Mouse (Mus musculus) layer of hippocampus, adult 8-10 months (tissue): Measurements from ENCODE around the gene Gm21974. TPM values are rescaled to one million over a fixed set of nuclear protein-coding genes. Genes with fewer than 3 reads are reported as not detected.
A peak's percentile ranks its signal among the peaks of the same experiment; 100 is the strongest.
"Not testable (repeated sequence)": the region's sequence is repeated elsewhere in the genome, so short reads cannot be mapped to it uniquely, and the experiment has no call there.

Source experiments
- DNase-seq, 2 experiments: peaks; one replicate each; pipeline ENCODE4 v3.0.0; 2022; ENCODE audit warnings: low spot score in 2 of 2
- total RNA-seq, 4 experiments: library from RNA; stranded (reverse); gene quantifications; 2 replicates each; pipeline ENCODE4 v1.2.4; 2022

Gm21974 gene
- not detected for total RNA-seq

DNA sequence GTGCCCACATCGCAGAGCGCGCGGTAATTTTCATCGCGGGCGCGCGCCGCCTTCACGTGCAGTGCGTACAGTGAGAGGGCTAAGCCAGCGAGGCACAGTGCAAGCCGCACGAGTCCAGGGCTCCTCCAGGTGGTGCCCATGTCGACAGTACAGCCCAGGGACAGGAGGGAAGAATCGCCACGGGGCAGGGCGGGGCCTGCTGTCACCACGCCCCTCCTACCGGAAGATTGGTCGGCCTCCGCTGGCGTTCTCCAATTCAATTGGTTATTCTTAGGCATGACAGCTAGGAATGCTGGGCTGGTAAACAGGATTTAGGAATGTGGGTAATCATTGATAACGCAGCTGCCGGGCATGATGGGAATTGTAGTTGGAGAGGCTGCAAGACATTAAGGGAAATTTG, at the start of gene Gm21974, which contains the start of gene Vkorc1:
TSS of gene Gm21974 (minus strand) at position 13 of the 400 bp plus-strand sequence.
TSS of gene Vkorc1 (minus strand) at position 176 of the 400 bp plus-strand sequence.
- peak; percentile 94 to 95 for DNase-seq

DNA sequence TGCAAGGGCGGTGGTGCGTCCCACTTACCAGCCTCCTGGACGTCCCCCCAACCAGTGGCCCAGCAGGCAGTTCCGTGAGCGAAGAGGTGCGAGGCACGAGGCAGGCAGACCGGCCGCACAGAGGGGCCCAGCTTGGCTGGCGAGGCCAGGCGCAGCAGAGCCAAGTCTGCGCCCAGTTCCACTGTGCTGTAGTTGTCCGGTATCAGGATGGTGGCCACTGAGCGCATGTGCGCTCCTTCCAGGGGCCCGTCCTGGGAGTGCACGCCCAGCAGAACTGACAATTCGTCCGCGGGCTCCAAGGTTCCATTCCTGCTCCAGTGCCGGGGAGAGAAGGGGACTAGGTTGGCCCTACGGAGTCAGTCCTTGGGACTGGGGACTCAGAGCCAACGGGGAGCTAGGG, 49.4 kb upstream of the Gm21974 start:
- no peak for DNase-seq

DNA sequence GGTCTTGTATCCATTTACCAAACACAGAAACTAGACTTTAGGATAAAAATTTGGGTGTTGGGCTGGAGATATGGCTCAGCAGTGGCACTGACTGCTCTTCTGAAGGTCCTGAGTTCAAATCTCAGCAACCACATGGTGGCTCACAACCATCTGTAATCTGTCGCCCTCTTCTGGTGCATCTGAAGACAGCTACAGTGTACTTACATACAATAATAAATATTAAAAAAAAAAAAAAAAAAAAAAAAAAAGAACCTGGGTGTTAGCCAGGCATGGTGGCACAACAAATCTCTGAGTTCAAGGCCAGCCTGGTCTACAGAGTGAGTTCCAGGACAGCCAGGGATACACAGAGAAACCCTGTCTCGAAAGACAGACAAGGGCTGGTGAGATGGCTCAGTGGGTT, 46.8 kb upstream of the Gm21974 start:
- not testable (repeated sequence) for DNase-seq

DNA sequence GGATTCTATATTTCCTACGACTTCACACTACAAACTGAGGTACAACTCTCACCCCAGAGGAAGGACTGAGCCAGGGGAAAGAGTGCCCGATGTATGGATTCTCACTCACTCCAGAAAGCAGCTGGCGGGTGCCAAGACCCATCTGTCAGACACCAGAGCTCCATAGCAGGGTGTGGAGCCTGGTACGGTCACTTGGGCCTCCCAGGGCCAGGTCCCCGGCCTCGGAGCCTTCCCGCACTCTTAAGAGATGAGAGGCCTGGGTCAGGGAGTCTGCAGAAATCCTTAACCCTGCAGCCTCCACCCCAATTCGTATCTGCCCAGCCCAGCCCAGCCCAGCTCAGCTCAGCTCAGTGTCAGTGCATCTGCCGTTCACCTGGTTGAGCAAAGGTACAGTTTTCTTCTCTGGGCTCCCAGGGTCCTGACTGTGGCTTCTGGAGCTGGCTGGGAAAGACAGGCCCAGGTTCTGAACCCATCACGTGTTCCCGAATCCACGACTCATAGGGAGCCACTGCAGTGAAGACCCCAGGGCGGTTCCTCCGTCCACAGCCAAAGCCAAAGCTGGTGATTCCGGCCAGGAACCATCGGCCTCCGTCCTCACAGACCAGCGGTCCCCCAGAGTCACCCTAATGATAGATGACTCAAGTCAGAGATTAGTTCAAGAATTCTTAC, 41.1 kb upstream of the Gm21974 start:
- no peak for DNase-seq

DNA sequence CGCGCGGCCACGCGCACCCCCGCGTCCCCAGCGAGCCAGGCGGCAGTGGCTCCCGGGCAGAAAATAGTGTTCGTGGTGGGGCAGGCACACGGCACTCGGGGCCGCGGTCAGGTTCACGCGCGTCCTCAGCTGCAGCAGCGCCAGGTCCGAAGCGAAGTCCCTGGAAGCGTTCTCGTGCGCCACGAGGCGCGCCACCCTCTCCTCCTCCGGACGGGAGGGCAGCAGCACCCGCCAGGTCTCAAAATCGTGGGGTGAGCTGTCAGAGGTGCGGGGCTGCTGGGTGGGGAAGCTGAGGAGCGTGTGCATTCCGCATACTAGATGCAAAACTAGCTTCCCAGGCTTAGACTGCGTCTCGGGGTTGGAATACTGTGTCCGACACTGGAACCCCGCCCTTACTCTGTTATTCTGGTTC, 40.5 kb upstream of the Gm21974 start:
- DNase-seq: no peak

DNA sequence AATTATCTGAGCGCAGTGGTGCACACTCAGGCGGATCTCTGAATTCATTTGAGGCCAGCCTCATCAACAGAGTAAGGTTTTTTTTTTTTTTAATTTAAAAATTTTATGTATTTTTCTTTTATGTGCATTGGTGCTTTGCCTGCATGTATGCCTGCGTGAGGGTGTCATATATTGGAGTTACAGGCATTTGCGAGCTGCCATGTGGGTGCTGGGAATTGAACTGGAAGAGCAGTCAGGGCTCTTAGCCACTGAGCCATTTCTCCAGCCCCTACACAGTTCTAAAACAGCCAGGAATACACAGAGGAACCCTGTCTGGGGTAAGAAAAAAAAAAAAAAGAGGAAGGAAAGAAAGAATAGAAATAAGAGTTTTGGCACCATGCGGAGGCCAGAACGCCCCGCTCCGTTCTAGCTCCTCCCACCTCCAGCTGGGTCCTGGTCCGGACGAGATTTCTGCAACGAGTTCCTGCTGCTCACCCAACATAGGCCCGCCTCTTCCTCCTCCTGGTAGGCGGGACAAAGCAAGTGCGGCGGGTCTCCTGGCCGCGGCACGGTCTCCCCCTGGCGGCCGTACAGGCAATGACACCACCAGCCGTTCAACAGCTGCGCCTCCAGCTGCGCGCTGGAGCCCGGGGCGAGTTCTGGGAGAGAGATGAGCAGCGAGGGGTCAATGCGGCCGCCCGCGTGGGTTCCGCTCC, 39.9 kb upstream of the Gm21974 start:
- peak; percentile 92 to 96 for DNase-seq

DNA sequence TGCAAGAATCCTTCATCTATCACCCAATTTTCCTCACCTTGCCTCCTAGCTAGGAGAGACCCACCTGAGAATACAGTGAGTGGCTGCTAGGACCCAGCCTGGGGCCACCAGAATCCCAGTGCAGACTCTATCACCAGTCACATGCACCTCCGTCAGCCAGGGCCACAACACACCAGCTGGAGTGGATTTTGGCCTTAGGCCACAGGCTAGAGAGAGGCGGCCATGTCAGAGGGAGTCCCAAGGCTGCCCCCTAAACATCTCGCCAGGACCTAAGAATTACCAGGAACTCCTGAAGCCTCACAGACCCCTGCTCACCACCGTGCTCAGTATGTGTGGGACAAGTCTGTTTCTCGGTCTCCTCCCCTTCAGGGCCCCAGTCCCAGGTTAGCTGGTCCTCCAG, 38.8 kb upstream of the Gm21974 start:
- no peak for DNase-seq

DNA sequence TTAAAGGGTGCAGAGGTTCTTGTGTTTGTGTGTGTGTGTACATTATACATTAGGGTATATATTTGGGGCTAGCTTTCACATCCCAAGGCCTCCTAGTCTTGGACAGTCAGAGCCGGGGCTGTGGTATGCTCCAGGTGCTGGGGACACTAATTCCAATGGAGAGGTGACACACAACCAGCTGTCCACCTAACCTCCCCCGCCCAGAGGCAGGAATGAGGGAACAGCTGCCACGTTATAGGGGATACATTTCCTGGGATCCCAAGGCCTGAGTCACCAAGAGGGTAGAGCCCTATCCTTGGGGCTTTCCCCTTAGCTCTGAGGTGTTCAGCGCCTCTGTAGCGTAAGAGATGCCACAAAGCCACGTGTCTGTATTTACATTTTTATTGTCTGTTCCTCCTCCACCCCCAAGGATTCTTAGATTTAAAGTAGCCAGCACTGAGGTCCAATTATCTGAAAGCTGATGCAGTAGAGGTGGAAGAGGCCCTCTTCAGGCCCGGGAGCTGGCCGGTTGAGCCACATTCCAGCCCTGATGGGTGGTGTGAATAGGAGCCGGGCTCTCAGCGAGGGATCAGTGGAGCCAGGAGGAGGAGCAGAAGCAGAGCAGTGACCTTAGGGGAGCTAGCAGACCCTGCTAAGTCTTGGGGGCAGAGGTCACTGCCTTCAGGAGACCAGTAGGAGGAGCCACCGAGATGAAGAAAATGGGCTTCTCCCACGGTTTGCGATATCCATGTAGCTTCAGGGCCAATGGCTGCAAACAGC, 37.2 kb upstream of the Gm21974 start:
- no peak for DNase-seq

DNA sequence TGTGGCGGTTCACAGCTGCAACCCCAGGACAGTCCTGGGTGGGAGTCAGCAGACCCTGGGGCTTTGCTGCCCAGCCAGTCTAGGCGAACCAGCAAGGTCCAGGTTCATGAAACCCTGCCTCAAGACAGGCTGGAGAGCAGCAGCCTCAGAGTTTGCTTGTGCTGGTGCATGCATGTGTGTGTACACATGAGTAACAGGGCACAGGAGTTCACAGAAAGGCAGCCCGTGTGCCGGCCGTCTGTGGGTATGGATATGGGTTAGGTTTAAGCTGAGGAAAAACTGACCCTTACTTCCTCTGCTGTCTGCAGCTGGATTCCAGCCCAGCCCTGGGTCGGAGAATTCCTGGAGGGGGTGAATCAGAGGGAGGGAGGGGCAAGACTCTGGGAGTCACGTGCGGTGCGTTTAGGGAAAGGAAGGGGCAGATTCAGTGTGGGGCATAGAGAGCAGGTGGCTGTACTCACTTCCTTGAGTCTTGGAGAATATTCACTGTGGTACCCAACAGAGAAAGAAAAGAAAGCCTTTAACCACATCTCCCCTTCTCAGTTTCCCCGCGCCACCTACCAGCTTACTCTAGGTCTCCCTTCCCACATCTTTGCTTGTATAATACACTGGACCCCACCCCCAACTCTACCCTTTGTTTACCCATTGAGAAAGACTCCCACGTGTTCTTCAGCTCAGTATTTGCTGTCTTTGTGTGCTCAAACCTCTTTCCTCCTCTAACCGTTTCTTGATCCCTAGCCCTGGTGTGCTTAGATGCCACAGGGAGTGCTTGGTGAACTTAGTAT, 36.3 kb upstream of the Gm21974 start:
- no peak for DNase-seq

DNA sequence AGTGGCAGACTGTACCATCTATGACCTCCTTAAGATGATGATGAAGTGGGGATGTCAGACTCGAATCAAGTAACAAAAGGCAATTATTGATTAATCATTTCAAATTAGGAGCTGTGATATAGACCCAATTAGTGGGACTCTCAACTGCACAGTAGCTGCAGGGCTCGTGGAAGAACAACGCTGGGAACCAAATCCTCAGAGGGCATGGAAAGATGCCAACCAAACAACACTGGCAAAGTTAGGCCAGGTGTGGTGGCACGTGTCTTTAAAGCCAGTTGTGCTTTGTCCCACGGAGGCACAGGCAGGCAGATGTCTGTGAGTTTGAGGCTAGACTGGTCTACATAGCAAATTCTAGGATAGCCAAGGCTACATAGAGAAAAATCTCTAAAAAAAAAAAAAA, 35.4 kb upstream of the Gm21974 start:
- DNase-seq: no peak

DNA sequence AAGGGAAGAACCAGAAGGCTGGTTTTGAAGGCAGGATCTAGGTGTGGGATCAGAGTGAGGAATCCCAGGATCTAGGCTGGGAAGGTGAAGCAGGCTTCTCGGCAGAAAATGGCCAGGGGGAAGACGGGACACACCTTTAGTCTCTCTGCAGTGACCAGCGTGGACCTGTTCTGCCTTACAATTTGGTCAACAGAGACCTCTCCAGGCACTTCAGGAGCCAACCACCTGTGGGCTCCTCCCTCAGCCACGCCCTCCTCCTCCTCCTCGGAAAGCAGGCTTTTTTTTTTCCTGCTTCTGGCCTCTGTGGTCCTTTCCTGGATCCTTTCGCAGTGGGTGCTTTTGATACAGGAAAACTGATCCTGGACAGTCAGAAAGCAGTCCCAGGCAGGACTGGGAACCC, 34.7 kb upstream of the Gm21974 start, which contains the start of gene Prss8:
TSS of gene Prss8 (minus strand) at position 182 of the 400 bp plus-strand sequence.
- DNase-seq: no peak

DNA sequence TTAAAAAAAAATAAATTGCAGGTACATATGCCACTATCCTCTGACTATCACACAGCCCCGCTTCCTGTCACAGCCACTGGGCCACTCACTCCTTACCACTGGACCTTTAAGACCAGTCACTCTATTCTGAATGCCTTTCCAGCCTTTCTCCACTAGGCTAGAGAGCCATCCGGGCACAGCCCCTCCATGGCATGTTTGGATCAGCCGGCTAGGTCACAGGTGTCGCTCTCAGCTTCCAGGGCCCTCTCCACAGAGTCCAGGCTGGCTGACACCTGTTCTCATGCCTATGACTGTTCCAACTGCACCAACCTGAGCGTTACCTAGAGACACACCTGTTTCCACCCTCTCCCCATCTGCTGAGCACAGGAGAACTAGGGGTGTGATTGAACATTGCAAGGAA, 33.3 kb upstream of the Gm21974 start:
- DNase-seq: no peak

DNA sequence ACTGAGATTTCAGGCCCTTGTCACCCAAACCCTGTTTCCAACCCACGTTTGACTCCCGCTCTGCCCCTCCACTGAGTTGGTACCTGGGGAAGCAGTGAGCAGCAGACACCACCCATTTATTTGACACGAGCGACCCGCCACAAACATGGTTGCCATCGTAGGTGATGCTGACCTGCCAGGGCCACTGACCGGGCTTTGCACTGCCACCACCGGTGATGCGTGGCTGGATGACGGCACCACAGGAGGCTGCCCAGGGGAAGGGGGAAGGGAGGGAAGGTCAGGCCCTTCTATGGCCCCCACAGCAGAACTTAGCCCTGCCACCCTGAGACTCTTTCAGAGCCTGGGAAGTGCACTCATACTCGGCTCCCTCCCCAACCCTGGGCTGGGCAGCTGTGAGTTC, 32.5 kb upstream of the Gm21974 start:
- DNase-seq: no peak

DNA sequence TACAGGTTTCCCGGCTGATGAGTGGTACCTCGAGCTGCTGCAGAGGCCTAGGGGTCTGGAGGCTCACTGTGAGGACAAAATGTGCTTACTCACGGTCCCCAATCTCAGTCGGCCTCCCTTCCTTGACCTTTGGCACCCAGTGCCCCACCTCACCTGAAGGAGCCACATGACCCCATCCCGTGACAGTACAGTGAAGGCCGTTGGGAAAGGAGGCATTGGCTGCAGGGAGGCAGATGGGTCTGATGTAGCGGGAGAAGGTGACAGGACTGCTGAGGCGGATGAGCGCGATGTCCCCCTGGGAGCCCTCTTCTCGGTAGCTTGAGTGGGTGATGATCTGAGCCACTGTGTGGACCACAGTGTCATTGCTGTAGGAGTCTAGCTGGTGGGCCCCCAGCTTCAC, 31.6 kb upstream of the Gm21974 start:
- no peak for DNase-seq

DNA sequence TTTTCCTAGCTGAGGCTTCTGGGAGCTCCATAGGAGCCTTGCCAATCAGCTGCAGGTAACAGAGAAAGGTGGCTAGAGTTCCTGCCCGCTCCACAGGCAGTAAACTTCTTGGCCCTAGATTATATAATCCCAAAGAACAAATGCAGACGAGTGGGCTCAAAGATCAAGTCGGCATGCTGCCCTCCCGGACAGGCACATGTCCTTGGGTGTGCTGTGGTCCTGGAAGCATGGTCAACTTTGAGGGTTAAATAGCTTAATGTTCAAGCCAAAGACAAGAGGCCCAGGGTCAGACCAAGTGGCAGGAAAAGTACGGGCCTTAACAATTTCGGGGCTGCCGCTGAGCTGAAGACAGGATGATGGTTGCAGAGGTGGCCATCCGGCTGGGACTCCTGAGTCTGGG, 30.8 kb upstream of the Gm21974 start:
- no peak for DNase-seq

DNA sequence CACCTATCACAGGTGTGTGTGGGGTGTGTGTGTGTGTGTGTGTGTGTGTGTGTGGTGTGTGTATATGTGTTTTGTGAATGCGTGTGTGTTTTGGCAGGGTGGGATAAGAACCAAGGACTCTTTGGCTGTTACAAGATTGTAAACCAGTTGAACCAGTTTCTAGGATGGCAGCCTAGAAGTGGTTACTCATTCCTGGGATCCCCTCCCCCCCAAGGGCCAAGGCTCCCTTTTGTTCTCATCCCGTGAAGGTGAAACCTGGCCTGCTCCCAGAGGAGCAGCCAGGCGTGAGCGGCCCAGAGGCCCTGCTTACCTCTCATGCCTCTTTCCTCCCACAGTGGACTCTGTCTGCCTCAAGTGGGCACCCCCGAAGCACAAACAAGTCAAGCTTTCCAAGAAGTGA, 30.0 kb upstream of the Gm21974 start:
- no peak for DNase-seq

DNA sequence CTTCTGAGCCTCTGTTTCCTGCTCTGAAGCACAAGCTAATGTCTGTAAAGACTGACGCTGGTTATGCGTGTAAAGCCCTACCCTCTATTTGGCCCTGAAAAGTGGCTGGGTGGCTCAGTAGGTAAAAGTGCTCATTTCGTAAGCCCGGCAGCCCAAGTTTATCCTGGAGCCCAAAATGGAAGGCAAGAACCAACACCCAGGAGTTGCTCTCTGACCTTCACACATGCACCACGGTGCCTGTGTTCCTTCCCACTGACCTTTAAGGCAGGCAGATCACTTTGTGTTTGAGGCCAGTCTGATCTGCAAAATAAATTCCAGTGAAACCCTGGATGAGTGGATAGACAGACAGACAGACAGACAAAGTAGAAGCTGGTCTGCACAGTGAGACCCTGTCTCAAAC, 28.5 kb upstream of the Gm21974 start:
- no peak for DNase-seq

DNA sequence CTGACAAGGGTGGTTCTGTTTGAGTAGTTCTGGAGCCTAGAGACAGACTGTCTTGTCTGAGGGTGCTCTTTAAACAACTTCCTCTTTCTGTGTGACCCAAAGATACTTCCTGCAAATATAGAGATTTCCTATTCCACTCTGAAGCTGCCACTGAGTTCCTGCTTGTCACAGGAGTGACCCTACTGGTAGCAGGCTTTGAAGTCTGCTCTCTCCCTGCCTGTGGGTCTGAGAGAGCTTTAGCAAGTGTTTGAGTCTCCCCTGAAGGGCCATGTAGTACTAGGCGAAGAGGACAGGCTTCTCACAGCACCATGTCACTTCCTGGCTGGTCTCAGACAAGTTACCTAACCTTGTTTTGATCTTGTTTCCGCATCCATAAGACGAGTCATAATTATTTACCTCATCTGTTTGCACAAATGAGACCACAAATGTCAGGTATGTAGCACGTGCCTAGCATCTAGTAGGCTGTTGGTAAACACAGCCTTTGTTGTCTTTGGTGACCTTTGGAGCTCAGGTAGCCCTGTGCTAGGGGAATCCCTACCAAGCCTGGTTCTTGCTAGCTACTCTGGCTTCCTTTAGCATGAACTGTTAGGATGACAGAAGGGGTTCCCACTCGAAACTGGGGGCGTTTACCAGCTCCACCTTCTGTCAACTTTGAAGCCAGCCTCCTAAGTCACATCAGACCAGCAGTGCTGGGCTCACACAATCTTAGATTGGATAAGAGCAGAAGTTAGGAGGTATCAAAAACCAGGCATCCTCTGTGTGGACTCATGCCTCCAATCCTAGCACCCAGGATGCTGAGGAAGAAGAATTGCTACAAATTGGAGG, 27.4 kb upstream of the Gm21974 start:
- no peak for DNase-seq

DNA sequence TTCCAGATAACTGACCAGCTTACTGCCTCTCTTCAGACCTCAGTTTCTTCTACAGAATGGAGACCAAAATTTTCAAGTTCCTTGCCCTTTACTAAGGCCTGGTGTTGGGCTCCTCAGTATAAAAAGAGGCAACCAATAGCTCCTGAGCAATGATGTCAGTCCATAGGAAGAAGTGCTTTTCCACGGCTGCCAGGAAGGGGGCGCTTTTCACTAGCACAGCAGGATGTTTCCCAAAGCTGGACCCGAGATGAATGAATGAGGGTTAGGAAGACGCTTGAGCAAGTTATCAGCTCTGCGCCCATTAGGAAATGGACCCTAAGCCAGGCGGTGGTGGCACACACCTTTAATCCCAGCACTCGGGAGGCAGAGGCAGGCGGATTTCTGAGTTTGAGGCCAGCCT, 26.3 kb upstream of the Gm21974 start:
- DNase-seq: no peak

DNA sequence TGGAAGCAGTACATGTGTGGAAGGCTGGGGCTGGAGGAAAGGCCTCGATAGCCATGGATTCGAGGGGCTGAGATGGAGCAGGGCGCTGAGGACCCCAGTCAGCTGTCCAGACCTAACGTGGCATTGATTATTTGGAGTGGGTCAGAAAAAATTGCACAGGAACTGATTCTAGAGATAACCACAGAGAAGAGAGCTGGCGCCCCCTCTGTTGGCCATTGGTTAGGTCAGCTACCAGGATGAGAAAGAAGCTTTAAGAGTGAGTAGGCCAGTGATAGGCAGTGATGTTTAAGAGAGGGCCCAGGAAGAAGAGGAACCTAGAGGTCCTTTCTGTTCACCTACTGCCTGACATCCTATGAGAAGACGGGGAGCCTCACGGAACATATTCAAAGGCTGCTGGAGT, 24.0 kb upstream of the Gm21974 start:
- no peak for DNase-seq

DNA sequence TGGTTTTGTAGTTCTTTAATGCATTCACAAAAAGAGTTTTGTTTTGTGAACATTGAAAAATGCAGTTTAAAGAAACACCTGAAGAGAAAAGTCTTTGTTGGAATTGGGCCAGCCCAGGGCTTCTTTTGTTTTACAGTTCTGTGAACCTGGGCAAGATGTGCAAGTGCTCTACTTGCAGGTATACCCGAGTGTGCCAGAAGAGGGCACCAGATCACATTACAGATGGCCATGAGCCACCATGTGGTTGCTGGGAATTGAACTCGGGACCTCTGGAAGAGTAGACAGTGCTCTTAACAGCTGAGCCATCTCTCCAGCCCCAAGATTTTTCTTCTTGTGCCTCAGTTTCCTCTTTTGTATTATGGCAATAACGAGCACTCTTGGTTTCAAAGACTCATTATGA, 22.9 kb upstream of the Gm21974 start:
- no peak for DNase-seq
